Mouse (Mus musculus): Measurements from ENCODE around the gene Hoxd13.

GRCm38 (mm10) chr2:74685059-74685603, 17.0 kb downstream of the Hoxd13 start:
- no peak for TF ChIP-seq CTCF (IDR thresholded peaks at IDR 0.05; ENCODE audit: insufficient read depth, low read depth, low read length)
- no peak for TF ChIP-seq POLR2A (IDR thresholded peaks at IDR 0.05; ENCODE audit: insufficient read depth, low read depth, low read length)

Measured in olfactory bulb, adult 2 months (tissue).